Mouse (Mus musculus) fat pad, adult 2 months (tissue): ENCODE results near the gene I830077J02Rik.
"Not testable (repeated sequence)": the region's sequence is repeated elsewhere in the genome, so short reads cannot be mapped to it uniquely, and the experiment has no call there.

Experiments
- DNase-seq: peaks from one replicate; pipeline ENCODE4 v3.0.0-alpha.2; 2011; ENCODE audit warnings: low read depth, low spot score; ENCODE audit errors: extremely low read depth

Gene I830077J02Rik

GRCm38 (mm10) chr3:105920743-105921142 lies 11.7 kb downstream of the I830077J02Rik start:
- not testable (repeated sequence) for DNase-seq

- DNase-seq = no peak
Observed at GRCm38 (mm10) chr3:105918355-105918745, 14.1 kb downstream of the I830077J02Rik start.

GRCm38 (mm10) chr3:105917656-105918354 lies 14.7 kb downstream of the I830077J02Rik start:
- no peak for DNase-seq

GRCm38 (mm10) chr3:105916455-105916854 lies 16.0 kb downstream of the I830077J02Rik start:
- DNase-seq = not testable (repeated sequence)

DNA sequence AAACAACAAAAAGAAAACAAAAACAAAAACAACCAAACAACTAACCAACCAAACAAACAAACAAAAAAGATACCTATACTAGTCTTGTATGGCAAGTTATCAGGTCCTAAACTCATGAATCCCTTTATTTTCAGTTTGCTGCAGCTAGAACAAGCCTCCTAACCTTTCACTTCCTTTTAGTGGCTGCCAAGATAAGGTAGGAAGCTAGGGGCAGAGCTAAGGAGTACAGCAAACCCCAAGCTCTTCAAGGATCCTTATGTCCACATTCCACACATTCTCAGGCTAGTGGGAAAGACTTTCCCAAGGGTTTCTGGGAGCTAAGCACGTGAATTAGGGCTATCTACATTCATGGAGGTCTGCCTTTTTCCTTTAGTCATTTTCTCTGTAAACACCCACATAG lies 17.2 kb downstream of the I830077J02Rik start:
- no peak for DNase-seq

DNA sequence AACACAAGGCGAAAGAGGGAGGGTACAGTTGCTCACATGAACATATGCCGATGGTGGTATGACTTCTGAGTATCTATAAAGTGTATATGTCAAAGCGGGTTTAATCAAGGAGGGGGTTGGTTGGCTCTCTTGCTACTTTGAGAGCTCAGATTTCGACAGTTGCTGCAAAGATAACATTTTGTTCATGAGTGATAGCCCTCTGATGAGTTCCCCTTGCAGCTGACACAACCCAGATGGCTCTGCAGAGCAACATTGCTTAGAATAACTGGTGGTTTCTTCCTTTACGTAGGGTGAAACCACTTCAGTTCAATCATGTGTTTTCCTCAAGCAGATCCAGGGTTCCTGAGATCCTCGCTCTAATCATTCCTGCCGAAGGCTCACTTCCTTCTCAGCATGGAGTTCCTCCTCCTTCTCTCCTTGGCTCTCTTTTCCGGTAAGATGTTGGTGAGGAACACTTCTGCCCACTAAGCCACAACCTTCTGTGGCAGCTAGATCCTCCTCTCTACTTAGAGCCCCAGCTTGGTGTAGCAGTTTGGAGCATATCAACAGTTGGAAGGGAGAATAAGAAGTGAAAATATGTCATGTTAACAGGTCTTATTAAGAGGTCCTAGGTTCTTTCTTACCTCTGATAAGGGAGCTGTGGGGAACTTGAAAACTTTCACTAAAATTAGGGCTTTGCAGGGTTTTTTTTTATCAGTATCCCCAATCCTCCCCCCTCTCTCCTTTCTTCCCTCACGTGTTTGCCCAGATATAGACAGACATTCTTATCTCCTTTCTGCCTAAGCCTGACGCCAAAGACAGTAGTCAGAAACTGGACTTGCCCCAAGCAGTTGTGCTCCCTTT lies 18.4 kb downstream of the I830077J02Rik start:
- no peak for DNase-seq

DNA sequence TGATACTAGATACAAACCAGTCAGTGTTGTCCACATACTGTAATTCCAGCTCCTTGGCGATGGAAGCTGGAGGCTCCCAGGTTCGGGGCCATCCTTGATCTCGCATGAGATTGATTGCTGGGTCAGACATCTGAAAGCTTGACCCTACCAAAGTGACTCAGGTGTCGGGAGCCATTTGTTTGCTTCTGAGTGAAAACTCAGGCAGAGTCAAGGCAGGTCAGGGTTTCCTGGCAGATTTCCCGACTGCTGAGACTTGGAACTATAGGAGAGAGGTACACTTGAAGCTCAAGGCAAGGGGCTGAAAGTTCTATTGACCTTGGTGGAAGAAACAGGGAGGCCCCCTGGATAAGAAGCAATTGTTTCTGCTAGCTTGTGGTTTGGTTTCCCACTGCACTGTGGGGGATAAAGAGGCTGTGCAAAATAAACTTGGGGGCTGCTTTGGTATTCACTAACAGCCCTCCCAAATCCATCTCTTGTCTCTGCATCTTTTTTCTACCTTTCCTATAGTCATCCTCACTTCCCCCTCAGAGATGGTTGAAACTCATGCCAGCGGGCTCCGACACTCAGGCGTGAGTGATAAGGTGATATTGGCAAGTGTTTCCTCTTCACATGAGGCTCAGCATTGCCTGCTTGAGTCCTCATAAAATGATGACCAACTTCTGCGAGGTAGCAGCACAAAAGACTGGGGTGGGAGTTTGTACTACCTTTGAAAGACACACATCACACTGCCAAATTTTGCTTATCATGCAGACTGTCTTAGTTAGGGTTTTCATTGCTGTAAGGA lies 20.2 kb downstream of the I830077J02Rik start:
- no peak for DNase-seq

- no peak for DNase-seq
Observed at GRCm38 (mm10) chr3:105910519-105911190, 21.8 kb downstream of the I830077J02Rik start.

DNA sequence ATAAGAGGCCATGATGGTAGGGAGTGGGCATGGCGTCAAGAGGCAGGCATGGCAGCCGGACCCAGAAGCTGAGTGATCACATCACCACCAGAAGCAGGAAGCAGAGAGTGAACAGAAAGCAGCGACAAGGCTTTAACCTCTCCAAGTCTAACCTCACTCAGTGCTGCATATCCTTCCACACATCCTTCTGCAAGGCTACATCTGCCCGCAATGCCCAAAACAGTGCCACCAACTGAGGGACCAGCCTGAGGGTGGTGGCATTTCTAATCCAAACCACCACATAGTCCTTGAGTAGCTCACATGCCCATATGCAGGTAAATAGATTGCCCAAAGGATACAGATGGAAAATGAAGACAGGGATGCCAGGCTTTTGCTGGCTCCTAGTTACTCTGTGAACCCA lies 23.5 kb downstream of the I830077J02Rik start:
- no peak for DNase-seq

DNA sequence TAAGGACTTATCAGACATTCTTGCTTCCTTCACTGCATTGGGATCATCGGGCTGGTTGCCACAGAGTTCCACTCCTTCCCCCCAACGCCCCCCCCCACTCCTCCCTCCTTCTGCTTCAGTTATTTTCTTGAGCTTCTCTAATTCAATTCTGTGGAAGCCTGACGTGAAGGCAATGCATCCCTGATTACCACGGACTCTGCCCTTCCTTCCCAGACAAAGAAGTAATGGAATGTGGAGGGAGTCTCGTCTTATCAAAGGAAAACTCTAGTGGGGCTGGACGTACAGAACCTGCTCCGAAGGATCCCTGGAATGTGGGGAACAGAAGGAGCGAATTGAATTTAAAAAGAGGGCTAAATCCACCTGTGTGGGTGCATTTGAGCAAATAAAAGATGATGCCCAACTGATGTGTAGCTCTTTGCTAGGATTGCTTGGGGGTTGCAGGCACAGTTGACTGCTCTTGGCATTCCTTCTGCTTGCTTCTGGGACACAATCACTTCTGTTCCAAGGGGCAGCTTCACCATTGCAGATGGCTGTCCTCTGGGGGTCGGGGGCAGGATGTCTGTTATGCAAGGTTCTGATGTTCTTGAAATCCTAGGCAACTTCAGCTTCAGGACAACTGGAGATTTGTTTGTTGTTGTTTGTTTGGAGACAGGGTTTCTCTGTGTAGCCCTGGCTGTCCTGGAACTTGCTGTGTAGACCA lies 24.4 kb downstream of the I830077J02Rik start:
- DNase-seq = no peak

DNA sequence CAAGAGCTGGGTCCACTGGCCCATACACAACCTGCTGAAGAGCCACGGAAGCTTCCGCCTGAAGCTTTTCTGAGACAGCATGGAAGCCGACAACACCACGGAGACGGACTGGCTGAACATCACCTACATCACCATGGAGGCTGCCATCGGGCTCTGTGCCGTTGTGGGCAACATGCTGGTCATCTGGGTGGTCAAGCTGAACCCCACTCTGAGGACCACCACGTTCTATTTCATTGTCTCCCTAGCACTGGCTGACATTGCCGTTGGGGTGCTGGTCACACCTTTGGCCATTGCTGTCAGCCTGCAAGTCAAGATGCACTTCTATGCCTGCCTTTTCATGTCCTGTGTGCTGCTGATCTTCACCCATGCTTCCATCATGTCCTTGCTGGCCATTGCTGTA lies 27.7 kb downstream of the I830077J02Rik start:
- DNase-seq = no peak

- DNase-seq = no peak
Observed at GRCm38 (mm10) chr3:105904213-105904612, 28.3 kb downstream of the I830077J02Rik start.

GRCm38 (mm10) chr3:105901468-105901867 lies 31.0 kb downstream of the I830077J02Rik start:
- no peak for DNase-seq

DNA sequence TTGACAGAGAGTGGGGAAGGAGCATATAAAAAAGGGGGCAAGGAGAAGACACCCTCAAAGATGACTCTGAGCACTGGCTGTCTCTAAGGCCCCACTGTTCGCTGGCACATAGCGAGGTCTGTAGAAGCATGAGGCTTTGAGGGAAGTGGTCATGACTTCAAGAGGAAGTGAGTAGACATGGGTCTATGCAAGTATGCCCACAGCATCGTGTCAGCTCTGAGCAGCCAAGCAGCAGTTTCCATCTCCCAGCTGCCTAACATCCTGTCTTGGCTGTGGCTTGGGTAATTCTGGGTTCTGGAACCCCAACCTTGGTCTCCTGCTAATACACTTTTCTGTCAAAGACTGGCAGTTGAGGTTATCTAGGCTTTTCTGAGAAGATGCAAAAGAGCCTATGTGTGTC lies 31.7 kb downstream of the I830077J02Rik start:
- no peak for DNase-seq

DNA sequence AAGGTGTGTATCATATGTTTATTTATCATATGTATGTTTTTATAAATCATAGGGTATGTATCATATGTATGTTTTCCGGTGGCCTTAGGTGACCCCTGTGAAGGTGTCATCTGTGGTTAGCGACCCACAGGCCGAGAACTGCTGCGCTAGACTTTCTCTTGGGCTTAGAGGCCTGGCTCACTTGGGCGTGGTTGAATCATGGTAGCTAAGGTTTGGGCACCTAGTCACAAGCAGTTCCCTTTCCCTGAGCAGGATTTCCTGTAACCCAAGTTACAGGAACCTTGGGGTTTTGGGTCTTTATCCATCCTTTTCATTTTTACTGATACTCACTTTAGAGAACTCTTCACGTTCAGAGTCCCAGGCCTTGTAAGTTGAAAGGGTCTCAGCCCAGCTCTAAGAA lies 32.2 kb downstream of the I830077J02Rik start:
- DNase-seq = no peak

DNA sequence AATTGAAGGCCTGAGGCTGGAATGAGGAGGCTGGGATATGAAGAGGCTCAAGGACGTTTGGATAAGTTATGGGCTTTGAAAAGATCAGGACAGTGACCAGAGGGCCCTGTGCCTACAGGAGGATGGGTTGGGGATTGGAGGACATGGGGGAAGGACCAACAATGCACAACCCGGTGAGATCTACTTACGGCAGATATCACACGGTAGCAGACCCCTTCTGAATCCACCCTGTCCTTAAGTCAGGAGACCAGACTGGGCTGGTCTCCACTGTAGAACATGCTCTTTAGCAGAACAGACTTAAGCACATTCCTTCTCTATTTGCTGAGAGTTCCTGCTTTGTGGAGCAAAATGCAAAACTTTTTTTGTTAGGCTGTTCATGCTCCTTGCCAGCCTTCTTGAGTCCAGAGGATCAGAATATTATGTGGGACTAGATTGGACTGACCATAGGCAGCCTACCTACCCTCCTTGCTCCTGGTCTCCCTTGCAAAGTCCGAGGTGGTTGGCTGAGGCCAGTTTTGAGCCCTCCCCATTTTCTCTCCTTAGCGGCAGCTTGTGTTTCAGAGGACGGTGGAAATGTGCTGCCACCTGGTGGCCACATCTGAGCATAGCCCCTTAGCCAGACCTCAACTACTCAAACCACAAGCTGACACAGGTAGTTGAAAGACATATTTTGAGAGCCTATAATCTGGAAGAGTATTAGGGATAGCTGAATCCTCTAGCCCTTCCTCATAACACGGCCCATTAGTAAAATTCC lies 32.9 kb downstream of the I830077J02Rik start:
- DNase-seq = no peak

- no peak for DNase-seq
Observed at GRCm38 (mm10) chr3:105898861-105899260, 33.6 kb downstream of the I830077J02Rik start.

GRCm38 (mm10) chr3:105898325-105898724 lies 34.1 kb downstream of the I830077J02Rik start:
- DNase-seq = no peak

- DNase-seq = no peak
Observed at GRCm38 (mm10) chr3:105896811-105897210, 35.7 kb downstream of the I830077J02Rik start.
